Mouse (Mus musculus) liver, embryonic 14.5 days (tissue): ENCODE measurements around the gene Tnik.

Experiments
- CTCF ChIP-seq: IDR thresholded peaks from 2 replicates; pipeline ENCODE4 v1.5.1; 2016; ENCODE audit warnings: antibody characterized with exemption, low read depth, control low read depth
- EP300 ChIP-seq: IDR thresholded peaks from 2 replicates; pipeline ENCODE4 v1.6.1; 2016; ENCODE audit warnings: antibody characterized with exemption, low read depth

- TF ChIP-seq CTCF (peak; percentile 69), EP300 (no peak)
Measured at GRCm38 (mm10) chr3:28562612-28563332, 299.8 kb downstream of the Tnik start.
